Mouse (Mus musculus) liver, adult (tissue): Measurements from ENCODE around the gene Actr2.
A peak's percentile ranks its signal among the peaks of the same experiment; 100 is the strongest.

ENCODE experiments used
- GATA4 ChIP-seq: IDR thresholded peaks from 2 replicates; pipeline ENCODE4 v1.6.1; 2014; ENCODE audit warnings: mild to moderate bottlenecking, low read length; ENCODE audit not compliant: insufficient replicate concordance

Actr2 gene

GRCm38 (mm10) chr11:20034337-20034947 is 78.3 kb downstream of the Actr2 start:
- TF ChIP-seq GATA4, result no peak

- TF ChIP-seq GATA4, result peak; percentile 47; the same call in 1 of the 2 replicates
Measured at GRCm38 (mm10) chr11:20033541-20034160, 79.1 kb downstream of the Actr2 start.

GRCm38 (mm10) chr11:20031536-20031935 is 81.2 kb downstream of the Actr2 start:
- no peak for TF ChIP-seq GATA4

GRCm38 (mm10) chr11:20029014-20029413 is 83.7 kb downstream of the Actr2 start:
- no peak for TF ChIP-seq GATA4

GRCm38 (mm10) chr11:20028396-20028795 is 84.3 kb downstream of the Actr2 start:
- TF ChIP-seq GATA4, result no peak

- no peak for TF ChIP-seq GATA4
Measured at GRCm38 (mm10) chr11:20027719-20028118, 85.0 kb downstream of the Actr2 start.

- no peak for TF ChIP-seq GATA4
Measured at GRCm38 (mm10) chr11:20025899-20026298, 86.8 kb downstream of the Actr2 start.

- TF ChIP-seq GATA4, result no peak
Measured at GRCm38 (mm10) chr11:20022911-20023482, 89.7 kb downstream of the Actr2 start.

- no peak for TF ChIP-seq GATA4
Measured at GRCm38 (mm10) chr11:20022462-20022861, 90.3 kb downstream of the Actr2 start.

GRCm38 (mm10) chr11:20020720-20021119 is 92.0 kb downstream of the Actr2 start:
- TF ChIP-seq GATA4, result no peak

GRCm38 (mm10) chr11:20018905-20019304 is 93.8 kb downstream of the Actr2 start:
- no peak for TF ChIP-seq GATA4

- TF ChIP-seq GATA4, result no peak
Measured at GRCm38 (mm10) chr11:20017937-20018336, 94.8 kb downstream of the Actr2 start.

GRCm38 (mm10) chr11:20013366-20013765 is 99.3 kb downstream of the Actr2 start:
- no peak for TF ChIP-seq GATA4
